Mouse (Mus musculus) heart, adult 2 months (tissue): ENCODE results near the gene Nusap1. TPM values are rescaled to one million over a fixed set of nuclear protein-coding genes. Genes with fewer than 3 reads are reported as not detected.
A peak's percentile ranks its signal among the peaks of the same experiment; 100 is the strongest.

Experiments
- DNase-seq, 2 experiments: peaks; one replicate each; pipeline ENCODE4 v3.0.0; 2021
- H3K27ac ChIP-seq: fragments of 200-600 bp; 2 replicates; pipeline ENCODE4 v1.8.1; 2022
- H3K27me3 ChIP-seq: fragments of 200-500 bp; 2 replicates; pipeline ENCODE4 v1.6.1; 2012; ENCODE audit warnings: mild to moderate bottlenecking, low read length, inconsistent platforms, mixed read lengths; ENCODE audit not compliant: control insufficient read depth, insufficient read depth
- H3K36me3 ChIP-seq: fragments of 200-500 bp; 2 replicates; pipeline ENCODE4 v1.6.1; 2012; ENCODE audit warnings: low read length, inconsistent platforms; ENCODE audit not compliant: control insufficient read depth, insufficient read depth
- H3K4me1 ChIP-seq: fragments of 200-500 bp; 2 replicates; pipeline ENCODE4 v1.6.1; 2011; ENCODE audit warnings: low read length; ENCODE audit not compliant: control insufficient read depth, insufficient read depth
- H3K4me3 ChIP-seq: fragments of 200-600 bp; 2 replicates; pipeline ENCODE4 v1.8.1; 2022
- H3K79me2 ChIP-seq: fragments of 200-500 bp; replicated peaks from 2 replicates; pipeline ENCODE4 v1.6.1; 2012; ENCODE audit warnings: mild to moderate bottlenecking, inconsistent platforms, low read length, moderate library complexity, mixed read lengths; ENCODE audit not compliant: control insufficient read depth, insufficient read depth
- H3K9ac ChIP-seq: fragments of 200-500 bp; 2 replicates; pipeline ENCODE4 v1.6.1; 2012; ENCODE audit warnings: low read depth, mild to moderate bottlenecking, control low read depth, inconsistent platforms, low read length, mixed read lengths
- CTCF ChIP-seq: fragments of 200-600 bp; IDR thresholded peaks from 2 replicates; pipeline ENCODE4 v1.8.1; 2022; ENCODE audit warnings: antibody characterized with exemption, mild to moderate bottlenecking, moderate library complexity
- EP300 ChIP-seq: fragments of 200-500 bp; IDR thresholded peaks from 2 replicates; pipeline ENCODE4 v1.6.1; 2011; ENCODE audit warnings: low read depth, low read length, control low read depth; ENCODE audit not compliant: insufficient read depth
- POLR2A ChIP-seq: fragments of 200-500 bp; IDR thresholded peaks from 2 replicates; pipeline ENCODE4 v1.6.1; 2011; ENCODE audit warnings: mild to moderate bottlenecking, low read depth, low read length, control low read depth; ENCODE audit not compliant: insufficient read depth
- WGBS: fragments of 180-500 bp; shearing (Covaris S2); methylation state at CpG from one replicate; pipeline ENCODE4 v1.1.7; 2018; 5-methylcytosine and 5-hydroxymethylcytosine counted together
- intact Hi-C: fragments of 180-260 bp; cut with DNase I; formaldehyde crosslinking; loops from one replicate; pipeline ENCODE4 v1.15.1; 2025
- polyA plus RNA-seq: library from polyadenylated mRNA; depleted of rRNA; stranded (reverse); fragments of >200 nt; gene quantifications from 2 replicates; pipeline ENCODE4 v1.2.3, GENCODE M21; 2012
- total RNA-seq, 2 experiments: library from RNA; stranded (reverse); gene quantifications; 2 replicates each; pipeline ENCODE4 v1.2.3; 2021

The Nusap1 gene
- total and polyA plus RNA-seq, 3 experiments: 0.31 to 2.0 (median 0.84) TPM

- 88% methylated on average over 3 of the region's 3 CpGs for WGBS
- Histone ChIP-seq H3K9ac (no peak overlapping the region), H3K36me3 (peaks cover 7% of the 10 kb centered on the region), H3K79me2 (no peaks in the 10 kb centered on the region), H3K27me3 (no peaks in the 10 kb centered on the region), H3K27ac (no peak overlapping the region), H3K4me3 (no peak overlapping the region), H3K4me1 (peaks cover 4% of the 10 kb centered on the region)
- no peak for DNase-seq
- intact Hi-C loops: no loop called here
- TF ChIP-seq CTCF: peak; percentile 26
- TF ChIP-seq POLR2A: no peak
These were observed 26.9 kb upstream of the Nusap1 start for GRCm38 (mm10) chr2:119591247-119591646.

DNA sequence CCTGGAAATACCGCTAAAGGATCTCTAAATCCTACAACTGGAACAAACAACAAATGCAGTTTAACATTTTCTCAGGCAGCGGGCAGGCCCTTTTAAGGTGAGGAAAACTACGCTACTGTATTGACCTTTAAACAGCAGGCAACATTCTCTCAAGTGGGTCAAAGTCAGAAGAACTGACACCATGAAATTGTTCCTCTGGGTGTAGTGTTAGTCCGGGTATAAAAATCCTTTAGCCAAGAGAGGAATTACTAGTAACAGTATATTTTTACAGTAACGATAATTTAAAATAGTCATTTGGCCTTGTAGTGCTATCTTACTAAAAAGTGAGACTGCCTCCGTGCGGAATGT is 24.4 kb upstream of the Nusap1 start:
- 6% methylated on average over 7 of the region's 7 CpGs for WGBS
- Histone ChIP-seq H3K27ac (peak overlapping the region; percentile 99), H3K27me3 (no peaks in the 10 kb centered on the region), H3K9ac (peak overlapping the region; percentile 65), H3K79me2 (peaks cover 3% of the 10 kb centered on the region; the same call in 1 of the 2 replicates), H3K36me3 (peaks cover 27% of the 10 kb centered on the region), H3K4me3 (peak overlapping the region; percentile 77), H3K4me1 (peaks cover 13% of the 10 kb centered on the region)
- DNase-seq: no peak
- TF ChIP-seq CTCF (0 out of 2 replicates have a peak, but pooled peaks have one; percentile 27), POLR2A (no peak), EP300 (no peak)
- intact Hi-C loops: loop anchor here (2.0 kb wide), 4 partner anchors 25 to 117 kb away; partner anchors contain the start of genes Chp1, Exd1, Ino80 and Nusap1

- TF ChIP-seq CTCF (no peak; the same call in 1 of the 2 replicates), POLR2A (peak; percentile 90), EP300 (no peak)
- peak overlapping the region; percentile 95 for H3K9ac ChIP-seq
- peak overlapping the region; percentile 77 for H3K4me3 ChIP-seq
- H3K36me3 ChIP-seq: peaks cover 32% of the 10 kb centered on the region
- intact Hi-C loops: loop anchor here (2.0 kb wide), 2 partner anchors 24 to 48 kb away; partner anchors contain the start of genes Chp1, Exd1, Nusap1 and Oip5
- peaks cover 3% of the 10 kb centered on the region; the same call in 1 of the 2 replicates for H3K79me2 ChIP-seq
- H3K27me3 ChIP-seq: no peaks in the 10 kb centered on the region
- H3K4me1 ChIP-seq: peaks cover 13% of the 10 kb centered on the region
- under 1% methylated on average over 61 of the region's 61 CpGs for WGBS
- DNase-seq: peak; percentile 94 to 96
- peak overlapping the region; percentile 99 for H3K27ac ChIP-seq
These were observed 23.8 kb upstream of the Nusap1 start for GRCm38 (mm10) chr2:119594113-119594981.

GRCm38 (mm10) chr2:119595308-119595707 is 22.8 kb upstream of the Nusap1 start:
- peak overlapping the region; percentile 99 for H3K27ac ChIP-seq
- peaks cover 41% of the 10 kb centered on the region for H3K36me3 ChIP-seq
- intact Hi-C loops: loop anchor here (2.0 kb wide), 2 partner anchors 23 to 49 kb away; partner anchors contain the start of genes Chp1, Exd1, Nusap1 and Oip5
- peaks cover 17% of the 10 kb centered on the region for H3K4me1 ChIP-seq
- DNase-seq: no peak
- peak overlapping the region; percentile 77 for H3K4me3 ChIP-seq
- peak overlapping the region; percentile 63; the same call in 1 of the 2 replicates for H3K9ac ChIP-seq
- peaks cover 3% of the 10 kb centered on the region; the same call in 1 of the 2 replicates for H3K79me2 ChIP-seq
- H3K27me3 ChIP-seq: no peaks in the 10 kb centered on the region
- whole genome bisulfite sequencing: 10% methylated on average over 4 of the region's 4 CpGs
- TF ChIP-seq CTCF (no peak), EP300 (no peak), POLR2A (no peak)

GRCm38 (mm10) chr2:119596781-119597330 is 21.2 kb upstream of the Nusap1 start:
- TF ChIP-seq EP300 (0 out of 2 replicates have a peak, but pooled peaks have one; percentile 49), POLR2A (no peak)
- Histone ChIP-seq H3K79me2 (peaks cover 4% of the 10 kb centered on the region; the same call in 1 of the 2 replicates), H3K9ac (no peak overlapping the region), H3K27ac (peak overlapping the region; percentile 99; the same call in 1 of the 2 replicates), H3K4me3 (no peak overlapping the region), H3K36me3 (peaks cover 54% of the 10 kb centered on the region), H3K4me1 (peaks cover 23% of the 10 kb centered on the region), H3K27me3 (no peaks in the 10 kb centered on the region)
- intact Hi-C loops: no loop called here
- 48% methylated on average over 8 of the region's 8 CpGs for WGBS
- DNase-seq: no peak
